Mouse (Mus musculus): ENCODE data around the gene Bcar1. TPM values are rescaled to one million over a fixed set of nuclear protein-coding genes. Genes with fewer than 3 reads are reported as not detected.

Bcar1 gene
- polyA plus RNA-seq, 1 experiment from 2014 or later: 22.6 TPM

DNA sequence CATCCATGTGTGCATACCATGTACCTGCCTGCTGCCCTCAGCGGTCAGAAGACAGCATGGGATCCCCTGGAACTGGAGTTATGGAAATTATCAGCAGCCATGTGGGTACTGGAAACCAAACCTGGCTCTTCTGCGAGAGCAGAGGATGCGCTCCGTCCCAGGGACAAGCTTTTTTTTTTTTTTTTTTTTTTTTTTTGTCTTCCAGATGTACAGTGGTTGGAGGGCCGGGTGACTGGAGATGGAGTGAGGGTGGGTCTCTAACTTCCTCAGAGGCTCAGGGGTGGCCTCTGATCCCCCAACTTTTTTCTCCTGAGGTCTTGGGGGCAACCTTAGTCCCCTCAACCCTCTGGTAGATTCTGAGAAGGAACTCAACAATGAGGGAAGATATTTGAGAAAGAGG, 1.5 kb upstream of the Bcar1 start:
- H3K9ac ChIP-seq (ENCODE audit: low read length): peak overlapping the region; percentile 31; the same call in 1 of the 2 replicates

DNA sequence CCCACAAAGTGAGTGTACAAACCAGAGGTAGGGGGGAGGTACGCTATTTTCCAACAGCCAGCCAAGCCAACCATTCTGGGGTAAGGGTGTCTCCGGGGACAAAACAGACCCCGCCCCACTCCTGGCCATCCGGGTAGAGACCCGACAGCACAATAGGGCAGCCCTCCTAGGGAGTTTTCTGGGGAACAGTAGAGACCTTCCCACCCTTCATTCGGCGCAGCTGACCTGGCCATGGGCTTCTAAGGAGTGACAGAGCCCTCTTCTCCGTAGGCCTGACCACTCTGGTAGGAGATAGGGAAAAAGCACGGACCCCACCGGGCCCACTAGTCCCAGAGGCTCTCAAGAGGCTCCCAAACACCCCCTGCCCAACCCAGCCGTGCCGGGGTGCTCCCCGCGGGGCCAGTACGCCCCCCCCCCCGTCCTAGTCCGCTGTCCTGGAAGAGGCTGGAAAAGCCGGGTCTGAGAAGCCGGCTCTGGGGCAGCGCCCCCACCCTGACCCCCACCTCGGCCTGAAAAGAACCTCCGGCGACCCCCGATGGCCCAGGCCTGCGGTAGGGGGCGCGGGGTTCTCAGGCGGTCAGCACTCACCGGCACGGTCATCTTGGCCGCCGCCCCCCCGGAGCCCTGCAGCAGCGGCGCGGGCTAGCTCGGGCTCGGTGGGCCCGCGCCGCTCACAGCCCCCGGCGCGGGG, 363 bp downstream of the Bcar1 start:
- ATAC-seq (ENCODE audit: low FRiP score, low TSS enrichment): 0 out of 2 replicates have a peak, but pooled peaks have one; percentile 2

More for the DNA sequence above, 1.5 kb upstream of the Bcar1 start:
- Histone ChIP-seq H3K4me1 (replicated peaks; ENCODE audit: control insufficient read depth, insufficient read depth) (peaks cover 20% of the 10 kb centered on the region), H3K4me2 (replicated peaks; ENCODE audit: low read depth) (peak overlapping the region; percentile 45), H3K27ac (replicated peaks) (peak overlapping the region; percentile 90), H3K9me3 (ENCODE audit: control insufficient read depth, low read length) (no peaks in the 10 kb centered on the region), H3K36me3 (ENCODE audit: control insufficient read depth, insufficient read depth, low read length) (no peaks in the 10 kb centered on the region), H3K4me3 (ENCODE audit: low read depth, low read length) (no peak overlapping the region), H3K27me3 (ENCODE audit: control insufficient read depth, insufficient read depth, low read length) (no peaks in the 10 kb centered on the region)
- TF ChIP-seq EP300 (optimal IDR thresholded peaks at IDR 0.05): no peak
- no peak for TF ChIP-seq CTCF (IDR thresholded peaks at IDR 0.05; ENCODE audit: low read depth)
- DNase-seq (ENCODE audit: low spot score) (no peak), ATAC-seq (ENCODE audit: low FRiP score, low TSS enrichment) (no peak)
- 63% methylated on average over 5 of the region's 5 CpGs for WGBS

DNA sequence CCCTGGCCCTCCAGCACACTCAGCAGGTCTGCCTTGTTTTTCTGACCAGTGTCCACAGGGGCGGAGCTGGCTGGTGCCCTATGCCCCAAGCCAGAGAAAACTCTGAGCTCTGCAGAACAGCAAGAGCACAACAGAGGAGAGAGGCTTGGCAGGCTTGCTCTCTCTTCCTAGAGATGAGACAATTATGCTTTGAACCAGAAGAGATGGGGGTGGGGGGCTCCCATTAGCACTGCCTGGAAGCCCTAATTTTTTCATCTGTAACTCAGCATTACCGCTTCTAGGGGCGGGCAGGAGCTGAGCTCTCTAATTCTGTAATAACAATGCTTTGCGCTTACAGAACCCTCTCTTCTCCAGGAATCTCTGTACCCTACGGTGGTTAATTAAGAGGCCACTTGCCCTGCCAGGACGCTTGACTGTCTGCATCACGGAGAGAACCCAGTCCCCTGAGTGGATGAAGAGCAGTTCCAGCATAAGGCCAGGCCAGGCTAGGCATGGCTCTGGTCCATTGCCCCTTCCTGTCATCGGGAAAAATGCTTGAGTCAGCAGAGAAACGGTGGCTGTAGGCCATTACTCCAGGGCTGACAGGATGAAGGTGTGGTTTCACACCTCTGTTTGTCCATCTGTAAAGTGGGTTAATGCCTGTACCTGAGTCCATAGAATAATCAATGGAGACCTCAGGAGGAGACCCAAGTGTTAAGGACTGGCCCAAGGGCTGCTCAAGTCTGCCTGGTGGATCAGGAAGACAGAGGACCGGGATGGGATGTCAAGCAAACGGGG, 1.2 kb downstream of the Bcar1 start:
- no peak for TF ChIP-seq EP300 (optimal IDR thresholded peaks at IDR 0.05)
- TF ChIP-seq CTCF (IDR thresholded peaks at IDR 0.05; ENCODE audit: low read depth): no peak
- Histone ChIP-seq H3K27ac (replicated peaks) (peak overlapping the region; percentile 84), H3K27me3 (ENCODE audit: control insufficient read depth, insufficient read depth, low read length) (no peaks in the 10 kb centered on the region), H3K4me3 (ENCODE audit: low read depth, low read length) (peak overlapping the region; percentile 78), H3K9me3 (ENCODE audit: control insufficient read depth, low read length) (no peaks in the 10 kb centered on the region), H3K36me3 (ENCODE audit: control insufficient read depth, insufficient read depth, low read length) (no peaks in the 10 kb centered on the region), H3K4me1 (replicated peaks; ENCODE audit: control insufficient read depth, insufficient read depth) (peaks cover 20% of the 10 kb centered on the region), H3K4me2 (replicated peaks; ENCODE audit: low read depth) (peak overlapping the region; percentile 88), H3K9ac (ENCODE audit: low read length) (peak overlapping the region; percentile 91)
- WGBS: 21% methylated on average over 11 of the region's 11 CpGs
- DNase-seq (ENCODE audit: low spot score) (no peak), ATAC-seq (ENCODE audit: low FRiP score, low TSS enrichment) (no peak)

More for the DNA sequence above, 363 bp downstream of the Bcar1 start:
- DNase-seq (ENCODE audit: low spot score): no peak
- WGBS: 2% methylated on average over 37 of the region's 44 CpGs
- peak overlapping the region; percentile 91 for H3K9ac ChIP-seq (ENCODE audit: low read length)
- peak overlapping the region; percentile 78 for H3K4me3 ChIP-seq (ENCODE audit: low read depth, low read length)
- H3K9me3 ChIP-seq (ENCODE audit: control insufficient read depth, low read length): no peaks in the 10 kb centered on the region
- peak overlapping the region; percentile 88 for H3K4me2 ChIP-seq (replicated peaks; ENCODE audit: low read depth)
- TF ChIP-seq EP300 (optimal IDR thresholded peaks at IDR 0.05) (no peak), CTCF (IDR thresholded peaks at IDR 0.05; ENCODE audit: low read depth) (peak; percentile 24; the same call in 1 of the 2 replicates)
- H3K27ac ChIP-seq (replicated peaks): peak overlapping the region; percentile 84
- H3K27me3 ChIP-seq (ENCODE audit: control insufficient read depth, insufficient read depth, low read length): no peaks in the 10 kb centered on the region
- H3K36me3 ChIP-seq (ENCODE audit: control insufficient read depth, insufficient read depth, low read length): no peaks in the 10 kb centered on the region
- peaks cover 20% of the 10 kb centered on the region for H3K4me1 ChIP-seq (replicated peaks; ENCODE audit: control insufficient read depth, insufficient read depth)

DNA sequence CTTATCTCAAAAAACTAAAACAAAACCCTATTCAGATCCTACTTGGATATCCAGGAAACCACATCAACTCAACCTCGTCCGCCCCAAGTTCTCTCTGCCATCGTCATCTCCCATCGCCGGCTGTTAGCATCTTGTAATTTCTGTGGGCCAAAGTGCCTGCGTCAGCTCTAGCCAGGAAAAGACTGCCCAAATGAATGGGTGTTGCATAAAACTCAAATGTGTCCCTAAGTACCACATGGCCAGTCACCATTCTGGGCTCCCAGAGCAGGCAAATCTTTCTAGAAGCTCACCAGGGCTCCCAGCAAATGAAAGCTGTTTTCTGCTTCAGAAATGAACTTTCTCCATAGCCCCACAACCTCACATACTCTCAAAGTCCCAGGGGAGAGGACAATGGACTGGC, 2.1 kb downstream of the Bcar1 start:
- Histone ChIP-seq H3K27ac (replicated peaks) (peak overlapping the region; percentile 61; the same call in 1 of the 2 replicates), H3K27me3 (ENCODE audit: control insufficient read depth, insufficient read depth, low read length) (no peaks in the 10 kb centered on the region), H3K4me2 (replicated peaks; ENCODE audit: low read depth) (peak overlapping the region; percentile 88; the same call in 1 of the 2 replicates), H3K9ac (ENCODE audit: low read length) (no peak overlapping the region), H3K4me3 (ENCODE audit: low read depth, low read length) (no peak overlapping the region), H3K9me3 (ENCODE audit: control insufficient read depth, low read length) (no peaks in the 10 kb centered on the region), H3K4me1 (replicated peaks; ENCODE audit: control insufficient read depth, insufficient read depth) (peaks cover 20% of the 10 kb centered on the region), H3K36me3 (ENCODE audit: control insufficient read depth, insufficient read depth, low read length) (no peaks in the 10 kb centered on the region)
- 46% methylated on average over 6 of the region's 6 CpGs for WGBS
- DNase-seq (ENCODE audit: low spot score) (no peak), ATAC-seq (ENCODE audit: low FRiP score, low TSS enrichment) (no peak)
- no peak for TF ChIP-seq EP300 (optimal IDR thresholded peaks at IDR 0.05)
- TF ChIP-seq CTCF (IDR thresholded peaks at IDR 0.05; ENCODE audit: low read depth): no peak

DNA sequence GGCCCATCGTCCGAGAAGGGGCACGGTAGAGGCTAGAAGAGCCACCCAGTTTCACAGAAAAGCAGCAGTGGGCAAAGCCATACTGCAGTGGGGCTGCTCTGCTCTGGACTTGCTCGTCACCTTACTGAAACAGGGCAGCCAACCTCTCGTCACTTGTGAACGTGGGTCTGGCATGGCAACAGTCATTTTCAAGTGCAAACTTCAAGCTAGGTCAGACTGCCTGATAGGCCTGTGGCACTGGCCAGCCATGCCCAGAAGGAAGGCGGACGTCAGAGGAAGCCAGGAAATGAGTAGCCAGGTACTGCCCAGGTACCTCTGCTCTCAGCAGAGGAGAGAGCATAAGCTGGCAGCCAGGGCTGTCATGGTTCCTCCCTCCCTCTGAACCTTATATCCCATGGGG, 2.6 kb downstream of the Bcar1 start:
- Histone ChIP-seq H3K9ac (ENCODE audit: low read length) (no peak overlapping the region), H3K4me3 (ENCODE audit: low read depth, low read length) (no peak overlapping the region), H3K36me3 (ENCODE audit: control insufficient read depth, insufficient read depth, low read length) (no peaks in the 10 kb centered on the region), H3K4me1 (replicated peaks; ENCODE audit: control insufficient read depth, insufficient read depth) (peaks cover 20% of the 10 kb centered on the region), H3K27ac (replicated peaks) (peak overlapping the region; percentile 40; the same call in 1 of the 2 replicates), H3K9me3 (ENCODE audit: control insufficient read depth, low read length) (no peaks in the 10 kb centered on the region), H3K27me3 (ENCODE audit: control insufficient read depth, insufficient read depth, low read length) (no peaks in the 10 kb centered on the region), H3K4me2 (replicated peaks; ENCODE audit: low read depth) (no peak overlapping the region)
- no peak for DNase-seq (ENCODE audit: low spot score)
- no peak for ATAC-seq (ENCODE audit: low FRiP score, low TSS enrichment)
- TF ChIP-seq EP300 (optimal IDR thresholded peaks at IDR 0.05): no peak
- no peak for TF ChIP-seq CTCF (IDR thresholded peaks at IDR 0.05; ENCODE audit: low read depth)
- 69% methylated on average over 8 of the region's 8 CpGs for WGBS

All from stomach, postnatal 0 days (tissue).